Mouse (Mus musculus) midbrain, embryonic 10.5 days (tissue): ENCODE results near the gene Adamts5. TPM values are rescaled to one million over a fixed set of nuclear protein-coding genes. Genes with fewer than 3 reads are reported as not detected.
A peak's percentile ranks its signal among the peaks of the same experiment; 100 is the strongest.

Experiments used
- DNase-seq: peaks from one replicate; pipeline ENCODE4 v3.0.0-alpha.2; 2017; ENCODE audit warnings: low spot score
- H3K27ac ChIP-seq: fragments of 300-500 bp; sonication (generic); replicated peaks from 2 replicates; pipeline ENCODE4 v1.5.1; 2016; ENCODE audit warnings: mild to moderate bottlenecking
- H3K27me3 ChIP-seq: fragments of 300-500 bp; sonication (generic); 2 replicates; pipeline ENCODE4 v1.6.1; 2016; ENCODE audit warnings: low read depth, mild to moderate bottlenecking; ENCODE audit not compliant: poor library complexity, severe bottlenecking
- H3K36me3 ChIP-seq: fragments of 300-500 bp; sonication (generic); 2 replicates; pipeline ENCODE4 v1.6.1; 2016; ENCODE audit warnings: mild to moderate bottlenecking, moderate library complexity
- H3K4me1 ChIP-seq: fragments of 300-500 bp; sonication (generic); 2 replicates; pipeline ENCODE4 v1.6.1; 2016
- H3K4me3 ChIP-seq: fragments of 300-500 bp; sonication (generic); 2 replicates; pipeline ENCODE4 v1.5.1; 2016; ENCODE audit warnings: mild to moderate bottlenecking, moderate library complexity
- H3K9me3 ChIP-seq: fragments of 300-500 bp; sonication (generic); replicated peaks from 2 replicates; pipeline ENCODE4 v1.6.1; 2016; ENCODE audit warnings: mild to moderate bottlenecking
- WGBS: fragments of 180-500 bp; shearing (Covaris S2); methylation state at CpG from one replicate; pipeline ENCODE4 v1.1.7; 2016; 5-methylcytosine and 5-hydroxymethylcytosine counted together
- polyA plus RNA-seq: library from polyadenylated mRNA; unstranded; fragments of >200 nt; fragmentation: Nextera tagmentation; extraction: Ambion mirVana; gene quantifications from 2 replicates; pipeline ENCODE4 v1.2.1, GENCODE M21; 2016

Adamts5 gene
- polyA plus RNA-seq, 1 experiment from 2014 or later, result 1.4 TPM

- Histone ChIP-seq H3K9me3 (no peaks in the 10 kb centered on the region), H3K27ac (no peak overlapping the region), H3K36me3 (no peaks in the 10 kb centered on the region), H3K4me3 (no peak overlapping the region), H3K4me1 (peaks cover 7% of the 10 kb centered on the region; the same call in 1 of the 2 replicates), H3K27me3 (no peaks in the 10 kb centered on the region)
- peak; percentile 30 for DNase-seq
- 75% methylated on average over 13 of the region's 13 CpGs for WGBS
These were observed 14.2 kb downstream of the Adamts5 start for GRCm38 (mm10) chr16:85887289-85888051.

- 89% methylated on average over 7 of the region's 7 CpGs for WGBS
- no peaks in the 10 kb centered on the region for H3K9me3 ChIP-seq
These were observed 22.6 kb downstream of the Adamts5 start for GRCm38 (mm10) chr16:85879075-85879474.

DNA sequence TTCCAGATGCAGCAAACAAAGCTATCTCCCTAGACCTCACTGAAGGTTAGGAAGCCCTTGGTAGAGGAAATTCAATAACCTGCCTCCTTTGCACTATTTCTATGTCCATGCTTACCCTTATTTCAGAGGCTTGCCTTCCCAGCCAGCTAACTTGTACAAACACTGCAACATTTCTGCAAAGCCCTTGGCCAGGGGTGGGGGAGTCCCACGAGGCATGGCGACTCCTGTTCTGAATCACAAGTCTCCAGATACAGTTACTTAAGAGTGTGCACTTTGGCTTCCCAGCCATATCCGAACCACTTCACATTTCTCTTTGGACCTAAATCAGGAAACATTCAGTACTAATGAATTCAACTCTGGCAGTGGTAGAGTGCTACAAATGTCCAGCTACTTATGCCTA is 27.5 kb downstream of the Adamts5 start:
- no peaks in the 10 kb centered on the region for H3K27me3 ChIP-seq
- no peaks in the 10 kb centered on the region for H3K36me3 ChIP-seq
- no peaks in the 10 kb centered on the region for H3K4me1 ChIP-seq
- DNase-seq, result no peak
- WGBS, result 92% methylated on average over 3 of the region's 3 CpGs
- H3K9me3 ChIP-seq, result no peaks in the 10 kb centered on the region
- no peak overlapping the region for H3K27ac ChIP-seq
- H3K4me3 ChIP-seq, result no peak overlapping the region

More at GRCm38 (mm10) chr16:85879075-85879474, 22.6 kb downstream of the Adamts5 start:
- Histone ChIP-seq H3K27me3 (no peaks in the 10 kb centered on the region), H3K4me3 (no peak overlapping the region), H3K4me1 (no peaks in the 10 kb centered on the region), H3K36me3 (no peaks in the 10 kb centered on the region), H3K27ac (no peak overlapping the region)
- DNase-seq, result no peak

DNA sequence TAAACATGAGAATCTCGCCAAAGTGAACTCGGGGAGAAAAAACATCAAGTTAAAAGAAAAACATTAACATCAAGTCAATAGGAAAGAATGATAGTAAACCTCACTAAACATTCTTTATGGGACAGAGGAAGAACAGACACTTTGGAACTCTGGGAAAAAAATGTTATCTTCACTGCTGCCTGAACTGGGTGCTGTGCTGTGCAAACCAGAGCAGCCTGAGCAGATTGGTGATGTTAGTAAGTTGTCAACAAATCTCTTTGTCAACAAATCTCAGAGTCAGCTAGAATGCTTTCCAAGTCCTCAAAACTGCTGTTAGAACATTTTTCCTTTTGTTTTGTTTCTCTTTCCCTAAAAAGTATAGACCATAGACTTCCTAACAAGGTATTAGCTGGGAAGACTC is 29.7 kb downstream of the Adamts5 start:
- no peaks in the 10 kb centered on the region for H3K4me1 ChIP-seq
- no peaks in the 10 kb centered on the region for H3K9me3 ChIP-seq
- H3K4me3 ChIP-seq, result no peak overlapping the region
- no peaks in the 10 kb centered on the region for H3K36me3 ChIP-seq
- no peak overlapping the region for H3K27ac ChIP-seq
- WGBS, result 86% methylated on average over 2 of the region's 2 CpGs
- no peaks in the 10 kb centered on the region for H3K27me3 ChIP-seq
- DNase-seq, result no peak

DNA sequence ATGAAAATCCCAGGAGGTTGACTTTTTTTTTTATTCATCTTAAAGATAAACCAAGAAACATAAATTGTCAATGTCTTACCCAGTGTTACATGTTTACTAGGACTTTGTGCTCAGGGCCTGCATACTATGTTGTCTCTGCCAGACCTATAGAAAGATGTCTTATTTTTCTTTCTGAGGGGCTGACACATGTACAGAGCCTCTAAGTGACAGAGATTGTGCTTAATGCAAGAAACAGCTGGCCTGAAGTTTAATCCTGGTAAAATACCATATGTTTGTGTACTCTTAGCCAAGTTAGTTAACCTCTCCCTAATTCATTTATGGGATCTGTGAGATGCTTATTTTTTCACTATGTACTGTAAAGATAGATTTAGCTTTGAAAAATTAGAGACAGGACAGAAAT is 30.4 kb downstream of the Adamts5 start:
- DNase-seq, result no peak
- no peaks in the 10 kb centered on the region for H3K27me3 ChIP-seq
- H3K36me3 ChIP-seq, result no peaks in the 10 kb centered on the region
- H3K27ac ChIP-seq, result no peak overlapping the region
- no peak overlapping the region for H3K4me3 ChIP-seq
- no peaks in the 10 kb centered on the region for H3K4me1 ChIP-seq
- H3K9me3 ChIP-seq, result no peaks in the 10 kb centered on the region

GRCm38 (mm10) chr16:85864691-85865389 is 36.8 kb downstream of the Adamts5 start:
- H3K4me1 ChIP-seq, result no peaks in the 10 kb centered on the region
- H3K36me3 ChIP-seq, result no peaks in the 10 kb centered on the region; the same call in 1 of the 2 replicates
- no peak overlapping the region for H3K27ac ChIP-seq
- H3K27me3 ChIP-seq, result no peaks in the 10 kb centered on the region
- no peak for DNase-seq
- 94% methylated on average over 4 of the region's 4 CpGs for WGBS
- H3K9me3 ChIP-seq, result no peaks in the 10 kb centered on the region
- no peak overlapping the region for H3K4me3 ChIP-seq

GRCm38 (mm10) chr16:85854505-85854904 is 47.1 kb downstream of the Adamts5 start:
- Histone ChIP-seq H3K27ac (no peak overlapping the region), H3K36me3 (no peaks in the 10 kb centered on the region), H3K4me1 (no peaks in the 10 kb centered on the region), H3K9me3 (no peaks in the 10 kb centered on the region), H3K4me3 (no peak overlapping the region), H3K27me3 (no peaks in the 10 kb centered on the region)
- WGBS, result 93% methylated on average over 5 of the region's 5 CpGs
- DNase-seq, result no peak

- no peak for DNase-seq
- Histone ChIP-seq H3K9me3 (no peaks in the 10 kb centered on the region), H3K27ac (no peak overlapping the region), H3K36me3 (no peaks in the 10 kb centered on the region), H3K27me3 (no peaks in the 10 kb centered on the region), H3K4me1 (no peaks in the 10 kb centered on the region), H3K4me3 (no peak overlapping the region)
- WGBS, result 82% methylated on average over 3 of the region's 3 CpGs
These were observed 74.6 kb downstream of the Adamts5 start for GRCm38 (mm10) chr16:85827066-85827465.

GRCm38 (mm10) chr16:85822330-85822916 is 79.2 kb downstream of the Adamts5 start:
- Histone ChIP-seq H3K9me3 (no peaks in the 10 kb centered on the region), H3K27ac (no peak overlapping the region), H3K27me3 (no peaks in the 10 kb centered on the region), H3K36me3 (no peaks in the 10 kb centered on the region), H3K4me3 (no peak overlapping the region), H3K4me1 (no peaks in the 10 kb centered on the region)
- WGBS, result 84% methylated on average over 5 of the region's 5 CpGs
- no peak for DNase-seq

DNA sequence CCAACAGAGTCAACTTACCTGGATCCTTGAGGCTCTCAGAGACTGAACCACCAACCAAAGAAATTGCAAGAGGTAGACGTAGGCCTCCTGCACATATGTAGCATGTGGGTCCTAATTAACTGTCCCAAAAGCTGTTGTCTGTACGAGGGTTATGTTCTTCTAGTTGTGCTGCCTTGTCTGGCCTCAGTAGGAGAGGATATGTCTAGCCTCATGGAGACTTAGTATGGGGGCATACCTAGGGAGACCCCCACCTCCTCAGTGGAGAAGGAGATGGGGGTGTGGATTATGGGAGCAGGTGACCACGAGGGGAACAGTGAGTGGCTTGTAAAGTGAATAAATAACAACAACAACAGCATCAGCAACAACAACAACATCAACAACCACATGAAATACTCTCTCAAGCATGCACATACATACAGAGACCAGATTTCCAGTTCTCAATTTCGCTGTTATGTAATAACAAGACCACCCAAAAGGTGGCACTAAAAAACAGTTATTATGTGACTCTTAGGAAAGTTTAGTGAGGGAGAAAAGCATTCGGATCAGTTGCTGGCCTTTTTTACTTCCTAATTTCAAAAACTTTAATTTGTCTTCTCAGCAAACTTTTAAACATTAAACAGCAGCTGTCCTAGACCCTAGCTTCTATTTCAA is 81.7 kb downstream of the Adamts5 start:
- no peaks in the 10 kb centered on the region for H3K27me3 ChIP-seq
- DNase-seq, result no peak
- H3K4me3 ChIP-seq, result no peak overlapping the region
- H3K27ac ChIP-seq, result no peak overlapping the region
- no peaks in the 10 kb centered on the region for H3K9me3 ChIP-seq
- H3K36me3 ChIP-seq, result no peaks in the 10 kb centered on the region
- no peaks in the 10 kb centered on the region for H3K4me1 ChIP-seq
- 68% methylated on average over 5 of the region's 5 CpGs for WGBS

GRCm38 (mm10) chr16:85814116-85814515 is 87.5 kb downstream of the Adamts5 start:
- WGBS, result 84% methylated on average over 2 of the region's 2 CpGs
- no peak for DNase-seq
- Histone ChIP-seq H3K4me1 (no peaks in the 10 kb centered on the region), H3K9me3 (no peaks in the 10 kb centered on the region), H3K36me3 (no peaks in the 10 kb centered on the region), H3K27me3 (no peaks in the 10 kb centered on the region), H3K27ac (no peak overlapping the region), H3K4me3 (no peak overlapping the region)

GRCm38 (mm10) chr16:85807626-85808025 is 94.0 kb downstream of the Adamts5 start:
- 13% methylated on average over 2 of the region's 2 CpGs for WGBS
- H3K27me3 ChIP-seq, result no peaks in the 10 kb centered on the region; the same call in 1 of the 2 replicates
- DNase-seq, result peak; percentile 41
- H3K9me3 ChIP-seq, result no peaks in the 10 kb centered on the region
- no peak overlapping the region for H3K4me3 ChIP-seq
- no peaks in the 10 kb centered on the region for H3K36me3 ChIP-seq
- H3K27ac ChIP-seq, result no peak overlapping the region
- peaks cover 22% of the 10 kb centered on the region for H3K4me1 ChIP-seq
